Mouse (Mus musculus): ENCODE measurements around the gene Mtif2. TPM values are rescaled to one million over a fixed set of nuclear protein-coding genes. Genes with fewer than 3 reads are reported as not detected.

Gene Mtif2
- polyA plus RNA-seq (2015; fragmentation: Nextera tagmentation; extraction: Ambion mirVana): 42.0 and 43.8 TPM in 2 replicates

- peak; percentile 98 for ATAC-seq (ENCODE audit: low read depth)
- Histone ChIP-seq H3K4me1 (replicated peaks; ENCODE audit: control insufficient read depth, insufficient read depth, low read length) (peaks cover 4% of the 10 kb centered on the region), H3K4me3 (ENCODE audit: low read length) (peak within 1 kb of the TSS; percentile 71), H3K27ac (ENCODE audit: low read length) (peak within 1 kb of the TSS; percentile 82), H3K9ac (ENCODE audit: low read length) (peak within 1 kb of the TSS; percentile 84), H3K27me3 (ENCODE audit: control insufficient read depth, insufficient read depth, low read depth, low read length) (no peaks in the 10 kb centered on the region), H3K4me2 (ENCODE audit: low read depth, low read length) (peak within 1 kb of the TSS; percentile 64), H3K36me3 (ENCODE audit: control insufficient read depth, insufficient read depth, low read length) (peaks cover 3% of the 10 kb centered on the region), H3K9me3 (ENCODE audit: control insufficient read depth, low read length) (no peaks in the 10 kb centered on the region)
- WGBS: 2% methylated on average over 47 of the region's 47 CpGs
These were observed at the start of gene Mtif2 for GRCm38 (mm10) chr11:29525988-29526794. Gene Mtif2, plus strand, starts transcription at chr11:29526408.

- ATAC-seq (ENCODE audit: low read depth): no peak
- WGBS: 93% methylated on average over 1 of the region's 1 CpGs
- Histone ChIP-seq H3K36me3 (ENCODE audit: control insufficient read depth, insufficient read depth, low read length) (peaks cover 7% of the 10 kb centered on the region; the same call in 1 of the 2 replicates), H3K9me3 (ENCODE audit: control insufficient read depth, low read length) (no peaks in the 10 kb centered on the region), H3K27me3 (ENCODE audit: control insufficient read depth, insufficient read depth, low read depth, low read length) (no peaks in the 10 kb centered on the region), H3K9ac (ENCODE audit: low read length) (no peak overlapping the region), H3K27ac (ENCODE audit: low read length) (no peak overlapping the region), H3K4me1 (replicated peaks; ENCODE audit: control insufficient read depth, insufficient read depth, low read length) (no peaks in the 10 kb centered on the region), H3K4me3 (ENCODE audit: low read length) (no peak overlapping the region), H3K4me2 (ENCODE audit: low read depth, low read length) (no peak overlapping the region)
These were observed 33.1 kb upstream of the Mtif2 start for GRCm38 (mm10) chr11:29493135-29493534.

DNA sequence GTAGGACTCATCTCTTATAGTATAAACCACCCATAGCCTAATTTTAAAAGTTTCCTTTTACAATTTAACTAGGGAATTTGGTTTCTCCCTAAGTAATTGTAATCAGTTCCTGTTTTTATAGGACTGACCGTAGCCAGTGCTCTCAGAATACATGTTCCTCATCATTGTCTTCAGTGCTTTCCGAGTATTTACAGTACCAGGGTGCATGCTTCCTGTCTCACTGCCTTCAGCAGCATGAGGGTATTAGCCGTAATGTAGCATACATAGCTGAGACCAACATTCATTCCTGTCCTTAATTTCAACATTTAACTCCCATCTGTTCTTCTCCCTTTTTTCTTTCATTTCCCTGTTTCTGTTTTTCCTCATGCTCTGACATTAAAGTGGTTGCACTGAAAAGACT is 29.2 kb upstream of the Mtif2 start:
- Histone ChIP-seq H3K4me3 (ENCODE audit: low read length) (no peak overlapping the region), H3K36me3 (ENCODE audit: control insufficient read depth, insufficient read depth, low read length) (peaks cover 4% of the 10 kb centered on the region), H3K4me1 (replicated peaks; ENCODE audit: control insufficient read depth, insufficient read depth, low read length) (no peaks in the 10 kb centered on the region), H3K27me3 (ENCODE audit: control insufficient read depth, insufficient read depth, low read depth, low read length) (no peaks in the 10 kb centered on the region), H3K9me3 (ENCODE audit: control insufficient read depth, low read length) (no peaks in the 10 kb centered on the region), H3K9ac (ENCODE audit: low read length) (no peak overlapping the region), H3K4me2 (ENCODE audit: low read depth, low read length) (no peak overlapping the region), H3K27ac (ENCODE audit: low read length) (no peak overlapping the region)
- 81% methylated on average over 3 of the region's 3 CpGs for WGBS
- ATAC-seq (ENCODE audit: low read depth): no peak

DNA sequence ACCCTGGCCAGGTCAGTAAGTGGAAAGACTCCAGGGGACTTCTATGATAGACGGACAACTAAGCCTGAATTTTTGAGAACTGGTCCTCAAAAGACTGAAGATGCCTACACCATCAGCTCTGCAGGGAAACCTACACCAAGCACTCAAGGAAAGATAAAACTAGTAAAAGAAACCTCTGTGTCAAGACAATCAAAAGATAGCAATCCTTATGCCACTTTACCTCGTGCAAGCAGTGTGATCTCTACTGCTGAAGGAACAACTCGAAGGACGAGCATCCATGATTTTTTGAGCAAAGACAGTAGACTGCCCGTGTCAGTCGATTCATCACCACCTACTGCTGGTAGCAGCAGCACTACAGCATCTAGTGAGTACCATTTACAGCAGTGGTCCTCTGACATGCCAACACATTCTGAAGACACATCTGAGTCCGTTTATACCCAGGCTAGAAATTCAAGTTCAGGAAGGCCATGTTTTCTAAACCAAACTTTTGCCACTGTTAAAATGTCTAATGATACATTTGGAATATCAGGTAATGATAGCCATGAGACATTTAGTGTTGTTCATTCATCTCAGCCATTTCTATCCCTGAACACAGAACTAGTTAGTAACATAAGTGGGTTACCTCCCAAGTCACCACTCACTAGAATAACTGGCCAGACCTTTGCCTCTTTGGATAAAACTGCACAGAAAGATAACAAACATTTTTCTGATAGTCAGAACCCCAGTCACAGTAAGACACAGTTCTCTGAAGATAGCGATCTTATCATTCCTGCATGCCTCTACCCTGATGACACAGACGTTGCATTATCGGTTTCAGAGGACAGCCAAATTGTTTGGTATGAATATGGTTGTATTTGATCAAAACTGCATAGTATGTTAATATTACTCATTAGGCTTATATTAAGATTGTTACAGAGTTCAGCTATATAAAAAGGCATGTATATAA is 22.0 kb upstream of the Mtif2 start:
- 91% methylated on average over 10 of the region's 10 CpGs for WGBS
- no peaks in the 10 kb centered on the region for H3K9me3 ChIP-seq (ENCODE audit: control insufficient read depth, low read length)
- H3K9ac ChIP-seq (ENCODE audit: low read length): no peak overlapping the region
- ATAC-seq (ENCODE audit: low read depth): no peak
- H3K27me3 ChIP-seq (ENCODE audit: control insufficient read depth, insufficient read depth, low read depth, low read length): no peaks in the 10 kb centered on the region
- H3K4me3 ChIP-seq (ENCODE audit: low read length): no peak overlapping the region
- H3K27ac ChIP-seq (ENCODE audit: low read length): no peak overlapping the region
- no peak overlapping the region for H3K4me2 ChIP-seq (ENCODE audit: low read depth, low read length)
- H3K36me3 ChIP-seq (ENCODE audit: control insufficient read depth, insufficient read depth, low read length): peaks cover 12% of the 10 kb centered on the region
- H3K4me1 ChIP-seq (replicated peaks; ENCODE audit: control insufficient read depth, insufficient read depth, low read length): no peaks in the 10 kb centered on the region

- H3K4me2 ChIP-seq (ENCODE audit: low read depth, low read length): no peak overlapping the region
- WGBS: 72% methylated on average over 2 of the region's 2 CpGs
- ATAC-seq (ENCODE audit: low read depth): no peak
- H3K4me1 ChIP-seq (replicated peaks; ENCODE audit: control insufficient read depth, insufficient read depth, low read length): no peaks in the 10 kb centered on the region
- H3K4me3 ChIP-seq (ENCODE audit: low read length): no peak overlapping the region
- no peak overlapping the region for H3K9ac ChIP-seq (ENCODE audit: low read length)
- H3K27ac ChIP-seq (ENCODE audit: low read length): no peak overlapping the region
- peaks cover 12% of the 10 kb centered on the region for H3K36me3 ChIP-seq (ENCODE audit: control insufficient read depth, insufficient read depth, low read length)
- H3K27me3 ChIP-seq (ENCODE audit: control insufficient read depth, insufficient read depth, low read depth, low read length): no peaks in the 10 kb centered on the region
- no peaks in the 10 kb centered on the region for H3K9me3 ChIP-seq (ENCODE audit: control insufficient read depth, low read length)
These were observed 21.1 kb upstream of the Mtif2 start for GRCm38 (mm10) chr11:29504899-29505625.

DNA sequence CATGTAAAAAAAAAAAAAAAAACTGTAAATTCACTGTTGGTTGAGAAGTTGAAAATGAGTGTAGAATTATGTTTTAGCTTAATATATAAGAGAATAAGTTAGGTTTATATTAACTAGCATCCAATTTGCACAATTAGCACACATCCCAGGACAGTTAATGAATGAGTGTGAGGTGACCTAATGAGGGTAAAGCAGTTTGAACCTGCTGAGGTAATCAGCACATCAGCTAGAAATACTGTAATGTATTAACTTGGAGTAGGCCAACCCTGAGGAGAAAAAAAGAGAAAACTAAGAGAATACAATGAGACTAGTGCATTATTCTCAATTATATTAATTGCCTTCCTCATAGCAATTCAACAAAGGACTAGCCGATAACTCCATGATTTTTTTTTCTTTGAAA is 16.8 kb upstream of the Mtif2 start:
- no peak overlapping the region for H3K4me2 ChIP-seq (ENCODE audit: low read depth, low read length)
- peaks cover 8% of the 10 kb centered on the region for H3K4me1 ChIP-seq (replicated peaks; ENCODE audit: control insufficient read depth, insufficient read depth, low read length)
- WGBS: 89% methylated on average over 1 of the region's 1 CpGs
- H3K4me3 ChIP-seq (ENCODE audit: low read length): no peak overlapping the region
- no peak overlapping the region for H3K27ac ChIP-seq (ENCODE audit: low read length)
- peaks cover 8% of the 10 kb centered on the region for H3K36me3 ChIP-seq (ENCODE audit: control insufficient read depth, insufficient read depth, low read length)
- no peaks in the 10 kb centered on the region for H3K9me3 ChIP-seq (ENCODE audit: control insufficient read depth, low read length)
- no peak for ATAC-seq (ENCODE audit: low read depth)
- no peaks in the 10 kb centered on the region for H3K27me3 ChIP-seq (ENCODE audit: control insufficient read depth, insufficient read depth, low read depth, low read length)
- H3K9ac ChIP-seq (ENCODE audit: low read length): no peak overlapping the region

GRCm38 (mm10) chr11:29512818-29513535 is 13.2 kb upstream of the Mtif2 start:
- H3K36me3 ChIP-seq (ENCODE audit: control insufficient read depth, insufficient read depth, low read length): peaks cover 7% of the 10 kb centered on the region
- no peak overlapping the region for H3K27ac ChIP-seq (ENCODE audit: low read length)
- H3K27me3 ChIP-seq (ENCODE audit: control insufficient read depth, insufficient read depth, low read depth, low read length): no peaks in the 10 kb centered on the region
- H3K4me1 ChIP-seq (replicated peaks; ENCODE audit: control insufficient read depth, insufficient read depth, low read length): peaks cover 8% of the 10 kb centered on the region
- H3K9me3 ChIP-seq (ENCODE audit: control insufficient read depth, low read length): no peaks in the 10 kb centered on the region
- ATAC-seq (ENCODE audit: low read depth): no peak
- H3K9ac ChIP-seq (ENCODE audit: low read length): no peak overlapping the region
- no peak overlapping the region for H3K4me3 ChIP-seq (ENCODE audit: low read length)
- no peak overlapping the region for H3K4me2 ChIP-seq (ENCODE audit: low read depth, low read length)
- WGBS: 84% methylated on average over 4 of the region's 4 CpGs

GRCm38 (mm10) chr11:29514325-29514681 is 11.9 kb upstream of the Mtif2 start:
- no peaks in the 10 kb centered on the region for H3K27me3 ChIP-seq (ENCODE audit: control insufficient read depth, insufficient read depth, low read depth, low read length)
- peaks cover 8% of the 10 kb centered on the region for H3K4me1 ChIP-seq (replicated peaks; ENCODE audit: control insufficient read depth, insufficient read depth, low read length)
- peak overlapping the region; percentile 63 for H3K27ac ChIP-seq (ENCODE audit: low read length)
- peak overlapping the region; percentile 50 for H3K4me2 ChIP-seq (ENCODE audit: low read depth, low read length)
- peaks cover 7% of the 10 kb centered on the region for H3K36me3 ChIP-seq (ENCODE audit: control insufficient read depth, insufficient read depth, low read length)
- H3K4me3 ChIP-seq (ENCODE audit: low read length): peak overlapping the region; percentile 66
- peak overlapping the region; percentile 69 for H3K9ac ChIP-seq (ENCODE audit: low read length)
- WGBS: 16% methylated on average over 10 of the region's 10 CpGs
- ATAC-seq (ENCODE audit: low read depth): peak; percentile 6; the same call in 1 of the 2 replicates
- no peaks in the 10 kb centered on the region; the same call in 1 of the 2 replicates for H3K9me3 ChIP-seq (ENCODE audit: control insufficient read depth, low read length)
